Mouse (Mus musculus) heart, postnatal 0 days (tissue): ENCODE data around the gene Gstz1.

Experiments used
- CTCF ChIP-seq: IDR thresholded peaks from 2 replicates; pipeline ENCODE4 v1.5.1; 2016; ENCODE audit warnings: antibody characterized with exemption, control low read depth, low read depth
- EP300 ChIP-seq: IDR thresholded peaks from 2 replicates; pipeline ENCODE4 v1.6.1; 2016; ENCODE audit warnings: antibody characterized with exemption, low read depth

DNA sequence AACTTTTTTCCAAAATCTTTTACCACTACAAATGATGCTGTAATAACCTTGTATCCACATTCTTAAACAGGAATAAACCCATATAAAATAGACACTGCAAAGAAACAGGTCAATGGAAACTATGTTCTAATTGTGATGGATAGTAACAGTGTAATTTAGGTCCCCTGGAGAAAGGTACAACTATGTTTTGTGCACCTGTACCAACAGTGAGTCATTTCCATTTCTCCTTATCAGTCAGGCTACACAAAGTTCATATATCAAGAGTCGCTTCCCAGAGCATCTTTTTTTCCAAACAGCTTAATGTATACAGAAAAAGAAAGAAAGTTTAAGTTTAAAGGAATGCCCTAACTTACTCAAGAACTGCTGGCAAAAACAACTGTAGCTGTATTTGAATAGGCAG is 48.1 kb downstream of the Gstz1 start:
- no peak for TF ChIP-seq CTCF
- no peak for TF ChIP-seq EP300
